Mouse (Mus musculus) heart, adult 9 months (tissue): ENCODE results near the gene Mybl2.
"Not testable (repeated sequence)": the region's sequence is repeated elsewhere in the genome, so short reads cannot be mapped to it uniquely, and the experiment has no call there.

Source experiments
- DNase-seq, 2 experiments: peaks; one replicate each; pipeline ENCODE4 v3.0.0; 2022; ENCODE audit warnings: low spot score in 2 of 2

Mybl2 gene

DNA sequence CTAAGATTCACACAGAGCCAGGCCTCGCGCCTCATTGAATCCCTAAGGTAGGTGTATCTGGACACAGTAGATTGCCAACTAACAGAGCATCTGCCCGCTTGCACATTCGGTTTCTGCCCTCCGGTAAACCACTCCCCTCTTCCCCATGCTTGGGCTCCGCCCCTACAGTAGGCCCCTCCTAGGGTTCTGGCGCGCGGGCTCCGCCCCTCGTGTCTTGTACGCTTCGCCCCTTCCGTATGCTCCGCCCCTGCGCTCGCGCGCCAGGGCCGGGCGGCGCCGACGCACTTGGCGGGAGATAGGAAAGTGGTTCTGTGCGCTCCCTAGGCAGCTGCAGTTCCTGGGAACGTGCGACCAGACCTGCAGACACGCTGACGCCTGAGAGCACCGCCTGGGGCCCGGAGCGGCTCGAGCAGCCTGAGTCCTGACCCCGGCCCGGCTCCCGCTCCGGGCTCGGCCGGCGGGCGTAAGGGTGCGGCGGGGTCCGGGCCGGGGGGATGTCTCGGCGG is at the start of gene Mybl2:
Gene Mybl2 (plus strand): TSS at position 353 of the 506 bp plus-strand sequence.
- DNase-seq = peak; percentile 90

DNA sequence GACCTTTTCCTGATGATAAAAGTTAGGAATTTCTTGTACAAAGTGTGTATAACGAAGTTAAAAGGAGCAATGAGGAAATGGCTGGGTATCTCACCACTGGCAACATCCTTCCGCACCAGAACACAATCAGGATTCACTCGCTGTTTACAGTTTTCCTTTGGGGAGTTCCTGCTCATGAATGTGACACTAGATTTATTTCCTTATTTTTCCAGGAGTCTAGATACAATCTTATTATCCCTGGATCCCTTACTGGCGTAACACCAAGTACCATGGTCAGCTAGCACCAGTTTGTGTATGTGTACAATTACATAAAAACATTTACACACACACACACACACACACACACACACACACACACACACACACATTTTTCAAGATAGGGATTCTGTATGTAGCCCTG is 47.2 kb upstream of the Mybl2 start:
- DNase-seq = no peak

DNA sequence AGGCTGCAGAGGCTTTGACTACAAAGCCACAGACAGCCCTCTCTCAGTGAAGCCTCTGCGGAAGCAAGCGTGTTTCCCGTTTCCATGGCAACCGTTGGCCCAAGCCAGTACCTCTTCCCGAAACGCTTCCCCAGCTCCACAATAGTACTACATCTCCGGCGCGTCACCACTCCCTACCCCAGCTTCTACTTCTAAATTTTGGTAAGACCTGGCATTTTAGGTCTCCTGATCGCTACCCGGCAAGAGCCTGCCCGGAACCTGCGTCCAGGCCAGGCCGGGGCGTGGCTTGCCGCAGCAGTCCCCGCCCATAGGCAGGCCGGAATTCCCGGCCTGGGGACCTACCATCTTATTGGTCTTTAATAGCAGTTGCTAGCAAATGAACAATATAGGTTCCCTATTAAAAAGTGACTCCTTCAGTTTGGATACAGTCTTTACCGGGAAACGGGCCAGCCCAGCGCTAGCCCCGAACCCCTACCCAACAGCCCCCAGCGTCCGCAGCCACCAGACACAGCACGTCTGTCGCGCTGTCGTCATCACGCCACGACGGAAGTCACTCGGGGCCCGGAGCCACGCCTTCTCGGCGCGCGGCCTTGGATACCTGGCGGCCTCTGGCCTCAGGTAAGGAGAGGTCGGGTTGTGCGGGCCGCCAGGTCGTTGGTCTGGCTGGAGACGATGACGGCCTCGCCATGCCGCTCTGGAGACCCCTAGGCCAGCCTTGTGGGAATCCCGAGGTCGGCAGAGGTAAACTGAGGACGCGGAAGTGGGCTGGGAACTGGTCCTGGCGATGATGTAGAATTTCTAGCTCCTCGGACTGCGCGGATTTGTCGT is 37.4 kb upstream of the Mybl2 start, which contains the start of gene Ift52:
Gene Ift52 (plus strand): TSS at position 439 of the 828 bp plus-strand sequence.
- peak; percentile 87 to 90 for DNase-seq

DNA sequence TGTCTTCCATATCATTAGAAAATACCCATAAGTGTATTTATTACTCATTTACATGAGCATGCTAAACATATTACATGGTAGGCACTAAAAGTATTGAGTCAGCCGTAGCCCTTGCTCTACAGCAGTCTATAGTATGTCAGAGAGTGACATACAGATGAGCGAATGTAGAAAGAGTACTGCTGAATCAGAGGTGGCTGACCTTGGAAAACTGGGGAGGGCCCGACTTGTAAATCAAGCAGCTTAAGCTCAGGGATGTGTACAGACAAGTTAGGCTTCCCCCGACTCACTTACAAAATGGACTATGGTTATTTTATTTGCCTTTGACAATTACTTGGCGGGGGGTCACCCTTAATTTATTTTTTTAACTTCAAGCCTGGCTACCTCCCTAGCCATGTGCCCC is 23.2 kb upstream of the Mybl2 start:
- no peak for DNase-seq

DNA sequence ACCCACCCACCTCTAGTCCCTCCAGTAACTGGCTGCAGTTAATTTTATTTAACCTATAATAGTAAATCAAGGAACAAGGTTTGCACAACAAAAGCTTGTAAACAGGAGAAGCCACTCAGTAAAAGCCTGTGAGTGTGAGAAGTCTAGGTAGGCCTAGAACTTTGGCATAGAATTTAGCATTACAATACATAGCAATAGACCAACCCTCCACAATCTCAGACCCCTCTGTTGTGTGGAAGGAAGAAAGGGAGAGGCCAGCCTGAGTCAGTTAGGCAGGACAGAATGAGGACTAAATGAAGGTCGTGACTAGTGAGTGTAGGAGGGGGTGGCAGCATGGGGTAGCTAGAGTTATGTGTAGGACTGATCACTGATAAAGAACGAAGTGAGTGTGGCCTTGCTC is 22.7 kb upstream of the Mybl2 start:
- no peak for DNase-seq

DNA sequence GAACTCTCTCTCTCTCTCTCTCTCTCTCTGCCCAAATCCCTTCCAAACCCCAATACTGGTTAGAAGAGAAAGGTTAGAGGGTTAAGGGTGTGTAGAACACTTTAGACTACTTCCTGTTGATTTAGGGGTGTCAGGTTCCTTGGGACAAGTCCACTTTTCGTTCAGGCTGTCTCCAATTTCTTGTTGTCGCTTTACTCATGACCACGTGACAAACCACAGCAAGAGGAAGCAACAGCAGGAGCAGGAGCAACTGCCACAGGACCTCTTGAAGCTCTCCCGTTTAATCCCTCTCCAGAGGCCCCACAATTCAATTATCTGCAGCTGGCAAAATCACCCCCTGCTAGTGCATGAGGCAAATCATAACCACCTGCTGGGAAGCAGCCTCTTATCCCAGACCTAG is 21.9 kb upstream of the Mybl2 start:
- DNase-seq = no peak

DNA sequence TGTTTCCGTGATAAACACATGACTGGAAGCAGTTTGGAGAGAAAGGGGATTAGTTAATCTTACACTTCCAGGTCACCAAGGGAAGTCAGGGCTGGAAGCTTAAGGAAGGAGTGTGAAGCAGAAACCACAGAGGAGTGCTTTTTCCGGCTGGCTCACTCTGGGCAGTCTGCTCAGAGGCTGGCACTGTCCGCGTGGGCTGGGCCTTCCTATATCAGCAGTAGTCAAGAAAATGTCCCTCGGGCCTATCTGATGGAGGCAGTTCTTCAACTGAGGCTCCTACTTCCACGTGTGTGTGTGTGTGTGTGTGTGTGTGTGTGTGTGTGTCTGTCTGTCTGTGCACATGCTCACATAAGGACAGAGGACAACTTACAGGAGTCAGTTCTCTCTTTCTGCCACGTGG is 14.5 kb upstream of the Mybl2 start:
- DNase-seq = no peak

DNA sequence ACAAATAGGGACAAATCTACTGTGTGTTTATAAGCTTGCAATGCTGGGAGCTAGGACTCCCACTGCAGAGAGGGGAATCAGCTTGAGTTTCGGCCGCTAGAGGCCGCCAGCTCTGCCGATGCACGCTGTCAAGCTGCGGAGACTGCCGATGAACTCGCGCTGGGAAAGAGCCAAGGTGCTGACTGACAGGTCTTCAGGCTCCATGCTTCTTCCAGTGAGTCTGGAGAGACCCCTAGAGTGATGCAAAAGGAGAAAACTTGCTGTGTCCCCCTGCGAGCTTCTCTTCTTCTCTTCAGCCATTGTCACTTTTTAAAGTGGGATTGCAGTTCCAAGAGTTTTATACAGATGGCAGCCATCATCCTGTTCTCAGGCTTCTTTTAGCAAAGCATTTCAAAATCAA is 6.4 kb upstream of the Mybl2 start:
- DNase-seq = peak; percentile 13 to 35

DNA sequence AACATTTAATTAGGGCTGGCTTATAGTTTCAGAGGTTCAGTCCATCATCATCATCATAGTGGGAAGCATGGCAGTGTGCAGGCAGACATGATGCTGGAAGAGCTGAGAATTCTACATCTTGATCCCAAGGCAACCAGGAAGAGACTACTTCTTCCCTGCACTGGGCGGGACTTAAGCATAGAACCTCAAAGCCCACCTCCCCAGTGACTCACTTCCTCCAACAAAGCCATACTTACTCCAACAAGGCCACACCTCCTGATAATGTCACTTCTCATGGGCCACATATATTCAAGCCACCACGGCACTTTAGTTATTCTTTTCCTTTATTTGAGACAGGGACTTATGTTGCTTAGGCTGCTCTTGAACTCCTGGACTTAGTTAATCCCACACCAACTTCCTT is 5.4 kb upstream of the Mybl2 start:
- DNase-seq = no peak

DNA sequence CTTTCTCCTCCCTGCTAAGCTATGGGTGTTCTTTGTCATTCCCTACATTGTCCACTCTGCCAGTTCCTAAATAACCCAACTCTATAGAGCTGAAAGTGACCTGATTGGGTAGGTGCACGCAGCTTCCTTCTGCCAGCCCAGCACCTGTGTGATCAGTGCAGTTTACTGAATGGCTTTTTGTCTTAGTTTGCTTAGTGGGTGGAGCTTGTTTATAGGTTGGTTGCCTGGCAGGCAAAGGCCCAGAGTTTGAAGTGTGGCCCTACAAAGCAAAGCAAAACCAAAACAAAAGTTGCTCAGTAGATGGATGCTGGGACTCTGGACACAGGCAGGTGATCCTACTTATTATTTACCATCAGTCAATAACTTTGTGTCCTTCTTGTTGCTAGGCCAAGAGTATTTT is 2.8 kb upstream of the Mybl2 start:
- DNase-seq = no peak

DNA sequence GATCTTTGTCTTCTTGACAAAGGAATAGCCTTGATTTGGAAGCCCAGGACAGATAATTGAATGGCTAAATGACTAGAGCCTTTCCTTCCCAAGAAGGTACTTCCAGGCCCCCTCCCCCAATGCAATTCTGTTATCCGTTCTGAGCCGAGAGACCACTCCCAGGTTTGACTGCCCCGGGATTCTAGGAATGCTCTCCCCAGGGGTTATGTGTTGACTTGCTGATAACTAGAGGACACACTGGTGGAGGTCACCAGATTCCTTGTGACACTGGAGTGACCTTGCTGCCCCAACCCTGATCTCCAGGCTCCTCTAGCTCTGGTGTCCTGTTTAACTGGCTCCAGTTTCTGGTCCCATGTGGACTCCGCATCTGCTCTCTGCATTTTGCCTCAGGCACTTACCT is 2.4 kb upstream of the Mybl2 start:
- DNase-seq = no peak

DNA sequence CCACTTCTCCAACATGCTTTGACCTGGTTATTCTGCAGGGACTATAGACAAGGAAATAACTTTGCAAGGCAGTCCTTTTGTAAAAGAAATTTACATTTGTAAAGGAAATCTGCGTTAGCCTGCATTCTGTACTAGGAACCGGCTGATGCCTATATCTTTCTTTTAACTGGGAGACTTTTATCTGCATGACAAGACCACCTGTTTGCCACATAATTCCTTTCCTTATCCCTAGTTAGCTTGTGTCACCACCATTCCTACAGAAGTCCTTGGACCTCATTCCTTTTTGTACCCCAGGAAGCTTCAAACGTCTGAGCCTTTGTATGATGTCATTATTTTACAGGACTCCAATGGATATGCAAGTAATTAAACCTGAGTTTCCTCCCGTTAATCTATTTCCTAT is 1.7 kb upstream of the Mybl2 start:
- DNase-seq = no peak

DNA sequence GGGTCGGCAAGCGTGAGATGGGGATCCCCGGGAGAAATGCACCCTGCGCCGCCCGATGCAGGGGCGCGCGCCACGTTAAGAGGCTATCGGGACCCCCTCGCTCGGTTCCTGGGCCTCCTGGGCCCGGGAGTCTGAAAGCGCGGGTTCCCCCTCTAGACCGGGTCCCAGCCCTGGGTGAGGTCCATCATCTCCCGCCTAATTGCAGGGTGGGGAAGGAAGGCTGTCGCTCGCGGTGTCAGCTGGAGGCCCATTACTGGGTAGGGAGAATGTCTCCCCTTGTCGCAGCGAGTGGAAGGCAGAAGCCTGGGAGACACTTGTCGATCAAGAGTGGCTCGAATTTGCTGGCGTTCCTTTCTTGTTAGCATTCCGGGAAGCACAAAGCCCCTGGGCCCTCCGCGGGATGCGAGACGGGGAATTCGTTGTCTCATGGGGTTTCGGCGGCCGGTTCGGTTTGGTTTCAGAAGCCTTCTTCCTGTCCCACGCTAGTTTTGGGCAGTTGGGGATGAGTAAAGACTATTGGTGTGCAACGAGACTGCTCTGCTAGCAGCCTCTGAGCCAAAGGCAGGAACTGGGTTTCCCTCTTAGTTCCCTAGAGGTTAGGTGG is 506 bp downstream of the Mybl2 start:
- no peak for DNase-seq

DNA sequence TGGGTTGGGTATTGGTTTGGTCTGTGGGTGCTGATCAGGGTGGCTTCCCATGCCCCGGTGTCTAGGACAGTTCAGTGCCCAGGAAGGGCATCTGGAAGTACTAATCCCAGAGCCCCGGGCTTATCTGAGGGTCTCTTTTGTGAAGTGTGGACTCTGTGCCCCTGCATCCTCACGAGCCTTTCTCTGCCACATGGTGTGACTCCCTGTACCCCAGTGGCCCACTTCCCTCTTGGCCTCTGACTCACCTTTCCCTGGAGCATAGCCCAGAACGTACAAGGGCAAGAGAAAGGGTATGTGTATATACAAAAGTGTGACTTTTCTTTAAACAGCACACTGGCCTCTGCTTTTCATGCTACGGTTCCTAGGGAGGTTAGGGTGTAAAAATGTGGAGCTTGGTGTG is 1.2 kb downstream of the Mybl2 start:
- DNase-seq = no peak

DNA sequence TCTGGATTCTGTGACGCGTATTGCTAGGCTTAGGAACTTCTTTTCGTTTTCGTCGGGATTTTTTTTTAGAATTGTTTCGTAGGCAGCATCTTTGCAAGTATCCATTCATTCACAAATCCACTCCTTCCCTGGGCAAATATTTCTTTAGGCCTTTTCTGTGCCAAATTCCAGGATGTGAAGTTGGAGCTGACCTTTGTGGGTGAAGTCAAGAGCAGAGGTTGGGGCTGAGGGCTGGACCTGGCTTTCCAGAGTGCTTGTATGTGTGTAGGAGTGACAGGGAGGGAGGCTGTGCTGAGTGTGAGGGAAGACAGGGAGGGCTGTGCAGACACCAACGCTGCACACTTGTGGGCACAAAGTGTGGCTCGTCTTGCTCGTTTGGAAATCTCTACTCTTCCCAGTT is 2.1 kb downstream of the Mybl2 start:
- no peak for DNase-seq

DNA sequence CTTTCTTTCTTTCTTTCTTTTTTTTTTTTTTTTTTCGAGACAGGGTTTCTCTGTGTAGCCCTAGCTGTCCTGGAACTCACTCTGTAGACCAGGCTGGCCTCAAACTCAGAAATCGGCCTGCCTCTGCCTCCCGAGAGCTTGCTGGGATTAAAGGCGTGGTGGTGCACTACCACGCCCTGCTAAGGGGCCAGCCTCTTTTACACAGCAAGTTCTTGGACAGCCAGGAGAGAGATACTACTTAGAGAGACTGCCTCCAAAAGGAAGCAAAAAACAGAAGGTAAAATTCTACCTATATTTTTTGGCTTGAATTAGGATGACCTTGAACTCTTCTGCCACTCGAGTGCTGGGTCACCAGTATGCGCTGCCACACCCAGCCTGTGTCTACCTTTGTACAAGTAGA is 4.5 kb downstream of the Mybl2 start:
- DNase-seq = not testable (repeated sequence)

DNA sequence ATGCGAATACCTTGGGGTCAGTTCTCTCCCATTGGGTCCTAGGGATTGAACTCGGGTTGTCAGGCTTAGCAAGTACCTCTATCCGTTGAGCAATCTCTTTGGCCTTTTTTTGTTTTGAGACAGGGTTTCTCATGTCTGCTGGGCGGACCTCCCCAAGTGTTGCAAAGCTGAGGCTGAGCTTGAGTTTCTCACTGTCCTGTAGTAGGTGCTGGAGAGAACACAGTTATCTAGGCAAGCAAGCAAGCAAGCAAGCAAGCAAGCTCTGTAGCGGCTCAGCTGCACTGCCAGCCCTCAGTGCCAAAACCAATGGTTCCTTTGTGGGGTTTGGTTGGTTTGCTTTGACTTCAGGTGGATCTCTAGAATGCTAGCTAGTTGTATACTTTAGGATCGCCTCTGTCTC is 6.1 kb downstream of the Mybl2 start:
- DNase-seq = no peak

DNA sequence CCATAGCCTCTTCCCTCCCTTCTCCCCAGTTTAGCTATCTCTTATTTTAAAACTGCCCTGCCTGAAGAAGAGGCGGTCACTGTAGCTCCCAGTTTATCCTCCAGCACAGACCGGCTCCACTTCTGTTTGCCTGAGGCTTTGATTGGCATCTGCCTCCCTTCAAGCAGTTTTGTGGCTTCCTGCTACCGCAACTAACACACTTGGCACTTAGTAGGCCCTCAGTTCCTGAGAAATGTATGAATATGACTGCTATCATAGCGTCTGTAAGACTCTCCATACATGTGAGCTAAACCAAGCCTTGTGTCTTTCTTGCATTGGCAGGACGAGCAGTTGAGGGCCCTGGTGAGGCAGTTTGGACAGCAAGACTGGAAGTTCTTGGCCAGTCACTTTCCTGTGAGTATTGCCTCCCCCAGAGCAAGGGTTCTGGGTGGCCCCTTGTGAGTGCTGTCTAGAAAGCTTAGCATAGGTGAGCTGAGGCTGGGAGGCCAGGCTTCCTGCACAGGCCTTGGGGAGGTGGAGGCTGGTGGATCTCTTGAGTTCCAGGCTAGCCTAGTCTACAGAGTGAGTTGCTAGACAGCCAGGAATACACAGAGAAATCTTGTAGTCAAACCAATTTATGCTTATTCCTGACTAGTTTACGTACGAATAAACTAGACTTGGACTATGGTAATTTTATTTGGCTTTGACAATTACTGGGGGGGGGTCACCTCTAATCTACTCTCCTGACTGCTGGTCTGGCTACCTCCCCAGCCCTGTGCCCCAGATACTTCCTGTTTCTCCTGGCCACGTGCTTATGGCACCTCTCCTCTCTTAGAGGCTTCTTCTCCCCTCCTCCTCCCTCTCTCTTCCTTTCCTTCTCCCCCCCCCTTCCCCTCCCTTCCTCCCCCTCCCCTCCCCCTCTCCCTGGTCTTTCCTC is 7.0 kb downstream of the Mybl2 start:
- DNase-seq = no peak

DNA sequence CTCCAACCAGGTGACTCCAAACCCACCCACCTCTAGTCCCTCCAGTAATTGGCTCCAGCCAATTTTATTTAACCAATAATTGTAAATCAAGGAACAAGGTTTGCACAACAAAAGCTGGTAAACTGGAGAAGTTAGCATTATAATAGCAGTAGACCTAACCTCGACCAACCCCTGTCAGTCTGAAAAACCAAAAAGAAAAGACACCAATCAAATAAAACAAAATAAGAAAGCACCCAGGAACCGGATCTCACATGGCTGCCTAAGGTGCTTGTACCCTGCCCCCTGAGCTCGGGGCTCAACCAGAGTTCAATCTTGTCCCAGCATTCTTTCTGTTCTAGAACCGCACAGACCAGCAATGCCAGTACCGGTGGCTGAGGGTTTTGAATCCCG is 7.6 kb downstream of the Mybl2 start:
- DNase-seq = no peak

DNA sequence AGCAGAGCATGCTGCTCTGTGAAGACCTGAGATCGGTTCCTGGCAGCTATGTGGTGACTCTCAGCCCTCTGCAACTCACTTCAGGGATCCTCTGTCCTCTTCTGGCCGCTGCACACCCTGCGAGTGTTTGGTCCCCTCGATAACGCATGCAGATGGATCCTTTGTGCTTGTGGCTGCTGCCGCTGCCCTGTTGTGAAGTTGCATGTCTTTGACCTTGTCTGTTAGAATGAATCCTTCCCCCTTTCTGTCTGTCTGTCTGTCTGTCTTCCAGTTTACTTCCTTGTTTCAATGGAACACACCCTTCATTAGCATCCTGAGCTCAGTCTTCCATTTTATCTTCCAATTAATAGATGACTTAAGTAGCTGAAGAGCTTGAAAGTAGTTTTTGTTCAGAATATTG is 11.8 kb downstream of the Mybl2 start:
- no peak for DNase-seq

DNA sequence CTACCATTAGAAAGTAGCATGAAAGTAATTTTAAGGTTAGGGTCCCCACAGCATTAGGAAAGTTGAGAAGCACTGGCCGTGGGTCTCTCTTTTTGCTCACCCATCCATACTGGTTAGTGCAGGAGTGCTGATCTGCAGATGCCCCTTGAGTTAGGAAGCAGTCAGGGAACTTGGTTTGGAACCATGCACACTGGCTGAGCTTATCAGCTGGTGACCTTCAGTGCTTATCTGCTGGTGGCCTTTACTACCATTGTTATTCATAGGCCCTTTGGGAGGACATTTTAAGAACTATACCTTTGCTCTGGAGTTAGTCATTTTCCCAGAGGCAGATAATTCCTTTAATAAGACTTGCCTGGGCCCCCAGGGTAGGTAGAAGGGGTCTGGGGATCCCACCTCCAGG is 12.7 kb downstream of the Mybl2 start:
- no peak for DNase-seq

DNA sequence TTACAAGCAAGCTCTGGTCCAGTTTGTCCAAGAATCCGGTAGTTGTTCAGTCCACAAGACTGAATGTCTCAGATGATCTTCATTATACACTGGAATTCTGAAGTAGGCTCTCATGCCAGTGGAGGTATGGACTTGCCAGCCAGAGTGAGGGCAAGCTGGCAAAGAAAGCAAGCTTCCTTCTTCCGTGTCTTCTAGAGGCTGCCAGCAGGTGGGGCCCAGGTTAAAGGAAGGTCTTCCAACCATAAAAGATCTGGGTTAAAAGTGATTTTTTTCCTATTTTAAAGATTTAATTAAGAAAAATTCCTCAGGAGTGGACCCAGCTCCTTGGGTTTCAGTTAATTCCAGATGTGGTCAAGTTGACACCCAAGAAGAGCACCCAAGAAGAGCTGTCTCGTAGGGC is 15.7 kb downstream of the Mybl2 start:
- no peak for DNase-seq
